Mouse (Mus musculus) spleen, embryonic (tissue): ENCODE measurements around the gene Xylb.

Experiments
- CTCF ChIA-PET: fragments of 350-600 bp; sonication (Branson Sonifier 250); formaldehyde crosslinking; loops from one replicate; lab custom pipeline; 2022; lab: Charles Lee

Xylb gene

DNA sequence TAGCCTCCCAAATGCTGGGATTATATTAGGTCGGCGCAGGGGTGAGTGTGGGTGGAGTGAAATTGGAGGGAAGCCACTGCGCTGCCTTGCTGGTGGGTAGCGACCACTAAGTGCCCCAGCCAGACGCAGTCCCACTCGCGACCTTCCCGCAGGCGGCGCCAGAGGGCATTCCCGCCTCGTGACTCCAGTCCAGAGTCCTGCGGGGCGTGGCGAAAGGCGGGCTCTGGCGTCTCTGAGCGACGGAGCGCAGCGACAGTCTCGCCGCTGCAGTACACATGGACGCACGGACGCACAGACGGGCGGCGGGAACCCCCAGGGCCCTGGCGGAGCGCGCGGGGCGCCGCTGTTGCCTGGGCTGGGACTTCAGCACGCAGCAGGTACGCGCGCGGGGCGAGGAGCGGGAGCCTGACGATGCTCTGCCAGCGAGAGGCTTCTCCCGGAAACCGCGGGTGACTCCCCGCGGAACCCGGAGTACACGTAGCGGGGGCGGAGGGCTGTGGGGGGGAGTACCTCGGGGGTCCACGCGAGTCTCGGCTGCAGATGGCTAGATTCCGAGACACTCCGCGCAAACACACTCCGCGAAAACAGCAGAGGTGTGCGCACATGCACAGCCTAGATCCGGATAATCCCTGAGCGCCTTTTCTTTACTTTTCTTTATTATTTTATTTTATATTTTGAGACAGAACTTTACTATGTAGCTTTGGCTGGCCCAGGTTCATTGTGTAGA, at the start of gene Xylb:
Gene Xylb (plus strand): TSS at position 51 of the 727 bp plus-strand sequence.
- CTCF ChIA-PET: no interaction called here

DNA sequence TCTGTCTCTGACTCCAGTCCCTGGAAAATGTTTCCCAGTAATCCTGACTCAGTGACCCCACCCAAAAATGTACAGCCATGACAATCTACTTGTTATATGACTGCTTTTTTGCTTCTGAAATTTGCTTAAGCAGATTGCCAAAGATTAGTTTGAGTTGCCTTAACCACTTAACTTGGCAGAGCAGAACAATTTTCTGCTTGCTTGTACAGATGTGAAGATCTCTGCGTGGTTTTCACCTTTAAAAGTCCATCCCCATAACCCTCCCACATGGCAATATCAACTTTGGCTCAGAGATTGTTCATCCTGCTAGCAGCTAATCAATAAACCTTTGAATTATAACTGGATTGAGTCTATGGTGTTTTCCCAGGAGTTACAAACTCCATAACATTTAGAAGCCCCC, 48.1 kb upstream of the Xylb start:
- CTCF ChIA-PET: no interaction called here

DNA sequence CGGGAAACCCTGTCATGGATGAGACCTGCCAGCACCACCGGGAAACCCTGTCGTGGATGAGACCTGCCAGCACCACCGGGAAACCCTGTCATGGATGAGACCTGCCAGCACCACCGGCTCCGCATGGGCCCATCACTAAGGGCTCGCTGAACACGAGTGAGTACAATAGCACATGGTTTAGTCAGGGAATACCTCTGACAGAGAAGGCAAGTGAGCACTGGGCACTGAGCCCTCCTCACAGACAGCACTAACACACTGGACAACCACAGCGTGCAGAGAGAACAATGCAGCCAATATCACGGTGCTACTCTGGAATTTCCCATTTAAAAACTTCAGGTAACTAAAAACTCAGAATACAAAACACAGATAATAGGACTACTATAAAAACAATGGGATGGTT, 44.1 kb upstream of the Xylb start:
- CTCF ChIA-PET: no interaction called here

DNA sequence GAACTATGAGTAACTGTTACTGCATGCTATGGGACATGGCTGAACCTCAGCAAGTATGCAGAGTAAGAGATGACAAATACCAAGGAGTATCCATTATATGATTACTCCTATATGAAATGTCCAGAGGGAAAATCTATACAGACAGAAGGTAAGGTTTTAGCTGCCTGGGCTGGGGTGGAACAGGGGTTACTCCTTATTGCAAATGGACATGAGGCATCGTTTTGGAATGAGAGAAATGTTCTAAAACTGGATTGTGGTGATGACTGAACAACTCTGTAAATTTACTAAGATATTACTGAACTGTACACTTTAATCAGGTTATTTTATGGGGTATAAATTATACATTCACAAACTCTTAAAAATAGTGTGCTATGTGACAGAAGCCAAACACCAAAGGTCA, 38.3 kb upstream of the Xylb start:
- CTCF ChIA-PET: no interaction called here

DNA sequence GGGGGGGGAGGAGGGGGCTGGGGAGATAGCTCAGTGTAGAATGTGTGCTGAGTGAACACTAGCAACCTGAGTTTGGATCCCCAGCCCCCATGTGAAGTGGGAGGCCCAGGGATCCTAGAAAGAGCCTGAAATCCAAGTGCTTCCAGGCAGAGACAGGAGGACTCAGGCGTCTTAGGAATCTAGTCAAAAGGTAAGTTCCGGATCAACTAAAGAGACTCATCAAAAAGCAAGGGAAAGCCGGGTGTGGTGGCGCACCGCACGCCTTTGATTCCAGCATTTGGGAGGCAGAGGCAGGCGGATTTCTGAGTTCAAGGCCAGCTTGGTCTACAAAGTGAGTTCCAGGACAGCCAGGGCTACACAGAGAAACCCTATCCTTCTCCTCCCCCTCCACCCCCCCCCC, 36.7 kb upstream of the Xylb start:
- CTCF ChIA-PET: interaction anchor here (0.5 to 0.6 kb wide), 2 partner anchors 31 to 52 kb away, joined by 3 read pairs; no protein-coding TSS in a partner anchor

DNA sequence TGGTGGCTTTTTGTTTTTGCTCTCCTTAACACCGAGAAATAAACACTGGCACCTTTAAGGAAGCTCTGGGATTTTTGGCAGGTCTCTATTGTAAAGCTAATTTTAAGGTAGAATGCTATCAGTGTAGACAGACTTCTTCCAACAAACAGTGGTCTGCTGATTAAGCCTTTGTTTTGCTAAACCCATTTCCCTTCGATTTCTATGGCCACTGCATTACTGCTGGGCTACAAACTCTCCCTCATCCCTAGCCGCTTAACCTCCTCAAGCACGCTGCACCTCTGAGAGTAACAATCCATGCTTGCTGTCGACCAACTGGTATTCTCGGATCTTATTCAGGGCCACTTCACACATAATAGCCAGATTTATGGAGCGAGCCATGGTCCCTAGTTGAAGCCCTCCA, 36.2 kb upstream of the Xylb start:
- CTCF ChIA-PET: interaction anchor here (0.5 to 0.6 kb wide), 2 partner anchors 31 to 52 kb away, joined by 3 read pairs; no protein-coding TSS in a partner anchor

DNA sequence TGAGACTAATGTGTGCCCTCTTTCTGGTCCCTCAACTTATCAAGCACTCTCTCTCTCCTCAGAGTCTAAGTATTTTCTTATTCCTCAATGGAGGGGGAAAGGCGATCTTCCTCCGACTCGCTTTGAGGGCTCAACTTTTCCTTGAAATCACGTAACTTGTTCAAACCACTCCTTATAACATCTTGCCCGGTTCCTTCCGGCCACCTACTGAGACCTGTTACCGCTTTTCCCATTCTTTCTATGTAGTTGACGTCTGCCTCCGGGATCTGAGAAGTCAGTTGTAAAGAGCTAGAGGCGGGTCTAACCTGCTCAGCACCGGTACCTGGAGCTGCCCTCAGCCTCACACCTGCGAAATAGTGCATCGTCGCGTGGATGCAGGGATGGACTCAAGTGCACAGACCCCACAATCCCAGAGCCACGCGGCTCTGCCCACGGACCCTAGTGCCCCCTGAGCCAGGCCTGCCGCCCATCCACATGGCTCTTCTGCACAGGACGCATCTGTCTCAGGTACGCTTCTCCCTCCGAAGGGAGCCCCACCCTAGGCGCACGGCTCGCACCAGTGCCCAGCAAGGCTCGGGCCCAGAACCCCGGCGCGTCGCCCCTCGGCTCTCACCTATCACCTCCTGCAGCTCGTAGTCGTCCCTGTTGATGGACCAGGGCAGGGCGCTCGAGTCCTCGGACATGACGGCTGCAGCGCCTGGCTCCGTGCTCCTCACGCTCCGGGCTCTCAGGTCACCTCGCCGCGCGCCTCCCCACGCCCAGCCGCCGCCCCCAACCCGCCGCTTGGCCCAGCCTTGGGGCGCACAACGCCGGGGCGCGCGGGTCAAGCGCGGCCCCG, 35.6 kb upstream of the Xylb start:
- CTCF ChIA-PET: no interaction called here

DNA sequence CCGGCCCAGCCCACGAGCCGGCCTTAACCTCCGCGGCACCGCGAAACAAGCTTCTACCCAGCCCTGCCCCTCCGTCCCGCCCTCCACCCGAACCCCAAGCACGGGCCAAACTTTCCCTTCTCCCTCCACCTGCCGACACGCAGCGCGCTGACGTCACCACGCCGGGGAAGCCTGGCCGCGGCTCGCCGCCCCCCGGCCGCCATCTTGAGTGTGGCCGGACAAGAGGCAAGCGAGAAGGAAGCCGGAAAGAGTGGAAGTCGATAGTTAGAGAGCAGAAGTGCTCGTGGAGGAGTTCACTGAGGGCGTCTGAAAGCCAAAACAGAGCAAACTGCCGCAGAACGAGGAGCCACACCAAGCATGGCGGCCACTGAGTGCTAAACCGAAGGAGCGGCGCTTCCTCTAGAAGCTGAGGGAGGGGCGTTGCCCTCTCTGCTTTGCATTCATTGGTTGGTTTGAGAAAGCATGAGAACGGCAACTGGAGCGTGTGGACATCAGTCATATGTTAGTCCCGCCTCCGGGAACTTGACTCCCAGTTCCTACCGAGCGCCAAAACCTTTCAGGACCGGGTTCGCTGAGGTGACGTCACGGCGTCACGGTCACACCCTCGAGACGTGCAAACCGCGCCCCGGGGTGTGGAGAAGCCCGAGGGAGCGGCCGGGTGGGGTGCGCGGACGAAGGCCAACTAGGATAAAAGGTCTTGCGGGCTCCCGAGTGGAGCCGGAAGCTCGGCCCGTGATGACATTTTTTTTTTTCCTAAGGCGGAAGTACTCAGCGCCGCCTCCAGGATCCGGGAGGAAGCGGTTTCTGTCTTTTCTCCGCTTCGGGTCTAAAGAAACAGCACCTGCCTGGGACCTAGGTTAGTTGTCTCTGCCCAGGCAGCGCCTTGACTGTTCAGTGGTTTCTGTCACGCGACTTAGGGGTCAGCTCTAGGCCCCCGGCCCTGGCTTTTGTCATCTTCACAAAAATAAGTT, 34.6 kb upstream of the Xylb start, which contains the start of gene Oxsr1:
Gene Oxsr1 (minus strand): TSS at position 139 of the 971 bp plus-strand sequence.
- CTCF ChIA-PET: interaction anchor here (0.6 kb wide), 1 partner anchor 767 kb away, joined by 3 read pairs; no protein-coding TSS in a partner anchor

DNA sequence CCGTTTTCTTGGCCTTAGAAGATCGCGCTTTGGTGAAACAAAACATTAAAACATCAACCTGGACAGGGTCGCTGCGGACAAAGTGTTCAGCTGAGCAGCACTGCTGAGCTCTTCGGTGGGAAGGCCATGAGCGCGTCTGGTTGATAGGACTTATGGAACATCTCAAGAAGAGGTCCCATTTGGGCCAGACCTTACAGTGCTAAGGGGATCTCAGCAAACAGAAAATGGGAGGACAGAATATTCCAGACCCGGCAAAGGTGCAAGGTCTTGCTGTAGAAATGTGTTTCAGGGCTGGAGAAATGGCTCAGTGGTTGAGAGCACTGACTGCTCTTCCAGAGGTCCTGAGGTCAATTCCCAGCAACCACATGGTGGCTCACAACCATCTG, 33.9 kb upstream of the Xylb start:
- CTCF ChIA-PET: interaction anchor here (0.6 kb wide), 1 partner anchor 767 kb away, joined by 3 read pairs; no protein-coding TSS in a partner anchor

DNA sequence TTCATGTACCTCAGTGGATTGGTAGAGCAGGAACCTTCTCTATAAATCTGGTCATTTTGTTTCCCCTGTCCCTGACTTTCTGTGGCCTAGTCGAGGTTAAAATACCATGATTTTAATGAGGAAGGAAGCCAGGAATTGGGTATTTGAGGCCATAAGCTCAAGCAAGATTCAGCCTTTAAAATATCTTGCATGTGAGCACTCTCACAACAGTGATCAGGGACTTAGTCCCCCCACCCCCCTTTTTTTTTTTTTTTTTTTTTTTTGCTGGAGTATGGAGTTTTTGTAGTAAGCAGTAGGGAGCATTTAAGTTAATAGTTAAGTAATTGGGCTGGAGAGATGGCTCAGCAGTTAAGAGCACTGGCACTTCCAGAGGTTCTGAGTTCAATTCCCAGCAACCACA, 33.1 kb upstream of the Xylb start:
- CTCF ChIA-PET: interaction anchor here (0.7 to 1.1 kb wide), 2 partner anchors 15 to 1262 kb away, joined by 3 to 11 read pairs; partner anchors contain the start of gene Acaa1a

DNA sequence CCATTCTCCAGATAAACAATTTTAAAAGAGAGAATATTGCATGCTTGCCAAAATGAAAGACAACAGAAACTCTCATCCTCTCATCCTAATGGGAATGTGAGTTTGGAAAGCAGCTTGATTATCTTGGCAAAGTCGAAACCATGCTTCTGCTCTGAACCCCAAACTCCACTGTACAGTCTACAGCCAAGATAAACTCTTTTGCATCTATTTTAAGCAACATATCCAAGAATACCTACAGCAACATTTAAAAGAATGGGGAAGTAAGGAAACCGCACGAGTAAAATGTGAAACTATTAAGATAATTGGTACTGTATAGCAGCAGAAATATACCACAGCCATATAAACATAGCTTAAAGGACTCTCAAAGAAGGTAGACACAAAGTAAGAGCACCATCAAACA, 28.7 kb upstream of the Xylb start:
- CTCF ChIA-PET: no interaction called here

DNA sequence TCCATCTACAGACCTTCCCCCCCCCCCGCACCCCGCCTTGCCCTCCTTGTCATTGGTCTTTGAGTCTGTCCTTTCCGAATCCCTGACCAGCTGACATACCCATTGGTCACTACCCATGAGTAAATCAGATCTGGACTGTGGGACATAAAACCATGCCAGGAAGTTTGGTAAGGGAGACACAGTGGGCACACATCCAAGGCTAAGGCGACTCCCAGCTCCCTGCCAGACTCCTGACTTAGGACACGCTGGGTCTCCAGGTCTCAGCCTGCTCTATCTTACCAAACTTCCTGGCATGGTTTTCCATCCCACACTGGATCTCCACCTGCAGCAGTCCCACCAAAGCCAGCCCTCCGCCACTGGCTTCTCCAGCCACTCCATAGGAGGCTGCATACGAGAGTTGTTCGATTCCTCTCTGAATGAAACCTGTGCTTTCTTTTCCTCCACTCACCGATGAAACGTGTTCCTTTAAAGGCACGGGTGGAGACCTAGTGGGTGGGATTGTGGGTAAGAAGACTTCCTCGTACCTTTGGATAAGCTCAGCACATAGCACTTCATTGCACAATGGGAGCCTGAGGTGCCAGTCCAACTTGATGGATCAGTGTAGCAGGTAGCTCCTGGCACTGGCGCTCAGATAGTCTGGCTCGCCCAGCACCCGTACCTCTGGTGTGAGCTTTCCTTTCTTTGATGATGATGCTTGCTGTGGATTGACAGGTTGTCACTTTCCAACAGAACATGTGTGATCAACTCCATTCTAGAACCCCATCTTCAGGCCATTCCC, 26.8 kb upstream of the Xylb start:
- CTCF ChIA-PET: interaction anchor here (1.4 kb wide), 1 partner anchor 10 kb away, joined by 5 read pairs; the partner anchor contains the start of gene Acaa1a

DNA sequence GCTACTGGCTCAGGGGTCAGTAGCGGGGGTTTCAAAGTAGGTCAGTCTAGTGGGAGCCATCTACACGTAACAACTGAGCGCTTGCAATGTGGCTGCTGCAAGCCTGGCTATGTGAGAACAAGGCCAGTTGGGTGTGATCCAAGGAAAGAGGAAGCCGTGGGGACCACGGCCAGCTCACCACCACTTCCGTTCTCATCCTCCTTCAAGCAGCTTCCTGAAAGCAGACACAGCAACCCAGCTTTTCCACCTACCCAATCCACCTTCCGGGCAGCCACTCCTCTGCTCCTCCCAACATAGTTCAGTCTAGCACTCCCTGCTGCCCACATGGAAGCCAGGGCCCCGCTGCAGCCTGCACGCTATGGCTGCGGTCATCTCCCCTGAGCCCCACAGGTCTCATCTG, 22.9 kb upstream of the Xylb start:
- CTCF ChIA-PET: no interaction called here

DNA sequence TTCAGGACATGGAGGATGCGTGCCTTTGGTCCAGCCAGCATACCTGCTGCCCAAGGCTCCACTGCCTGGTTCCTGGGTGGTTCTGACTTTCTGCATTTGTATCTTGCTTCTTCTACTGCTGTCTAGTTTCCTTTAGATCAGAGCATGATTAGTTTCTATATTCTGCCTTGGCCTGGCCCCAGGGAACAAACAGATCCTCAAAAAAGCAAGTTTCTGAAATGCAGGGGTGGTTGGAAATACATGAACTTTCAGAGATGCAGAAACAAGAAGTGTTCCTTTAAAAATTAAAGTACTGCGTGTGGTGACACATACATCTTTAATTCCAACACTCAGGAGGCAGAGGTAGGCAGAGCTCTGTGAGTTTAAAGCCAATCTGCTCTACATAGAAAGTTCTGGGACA, 22.3 kb upstream of the Xylb start:
- CTCF ChIA-PET: no interaction called here

DNA sequence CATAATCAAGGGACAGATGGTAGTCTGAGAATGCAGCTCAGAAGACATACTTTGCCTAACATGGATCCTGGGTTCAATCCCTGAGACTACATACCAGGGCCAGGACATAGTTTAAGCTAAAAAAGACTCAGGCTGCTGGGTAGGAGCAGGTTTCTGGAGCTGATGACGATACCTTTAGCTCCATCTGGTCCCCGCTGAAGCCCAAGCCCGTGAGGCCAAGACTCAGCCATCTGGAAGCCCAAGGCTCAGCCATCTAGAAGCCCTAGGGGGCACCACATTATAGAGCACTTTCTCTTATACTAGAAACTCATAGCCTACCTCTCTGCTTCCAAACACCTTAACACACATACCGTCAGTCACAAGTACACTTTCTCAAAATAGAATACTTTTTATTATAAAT, 21.6 kb upstream of the Xylb start:
- CTCF ChIA-PET: no interaction called here

DNA sequence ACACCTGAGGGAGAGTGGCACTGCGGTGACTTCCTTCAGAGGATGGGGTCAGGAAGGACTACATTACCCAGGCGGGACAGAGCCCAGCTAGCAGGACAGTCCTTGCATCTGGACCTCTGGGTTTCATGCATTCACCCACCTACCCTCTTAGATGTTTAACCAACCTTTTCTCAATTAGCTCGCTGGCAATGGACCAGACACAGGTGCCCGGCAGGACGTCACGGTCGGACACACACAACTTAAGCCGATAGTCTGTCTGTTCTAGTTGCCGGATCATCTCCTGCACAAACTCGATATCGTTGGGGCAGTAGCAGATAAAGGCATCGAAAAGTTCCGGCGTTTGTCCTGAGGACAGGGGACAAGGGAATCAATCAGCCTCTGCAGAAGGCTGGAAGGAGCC, 19.3 kb upstream of the Xylb start:
- CTCF ChIA-PET: no interaction called here

DNA sequence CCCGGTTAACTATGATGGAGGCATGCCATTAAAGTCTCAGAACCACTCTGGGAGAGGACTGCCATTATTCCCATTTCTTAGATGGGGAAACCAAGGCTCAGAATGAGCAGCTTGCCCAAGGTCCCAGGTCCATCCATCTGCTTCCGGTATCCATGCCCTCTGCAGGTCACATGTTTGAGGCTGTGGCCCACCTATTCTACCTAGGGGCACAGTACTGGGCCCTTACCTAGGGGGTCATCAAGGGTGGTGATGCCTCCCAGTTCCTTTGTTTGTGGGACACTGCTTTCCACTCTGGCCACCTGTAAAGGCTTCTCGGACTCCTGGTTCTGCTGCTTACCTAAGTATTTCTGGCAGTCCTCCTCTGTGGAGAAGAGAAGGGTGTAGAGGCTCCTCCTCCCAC, 18.8 kb upstream of the Xylb start:
- CTCF ChIA-PET: no interaction called here

DNA sequence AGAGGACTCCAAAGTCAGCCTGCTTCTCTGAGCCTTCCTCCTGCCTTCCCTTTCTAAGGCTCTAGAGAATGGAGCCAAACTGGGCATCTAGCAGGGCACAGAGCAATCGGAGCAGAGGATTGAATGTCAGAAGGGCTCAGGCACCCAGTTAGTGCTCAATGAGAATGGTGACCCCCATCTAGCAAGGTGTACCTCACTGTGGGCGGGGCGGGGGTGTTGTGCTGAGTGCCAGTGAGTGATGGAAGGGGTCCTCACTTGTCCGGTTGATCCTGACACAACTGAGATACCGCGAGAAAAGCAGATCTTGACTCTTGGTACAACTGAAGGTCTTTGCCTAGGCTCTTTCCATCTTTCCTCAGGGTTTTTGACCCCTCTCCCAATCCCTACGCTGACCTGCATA, 18.1 kb upstream of the Xylb start:
- CTCF ChIA-PET: interaction anchor here (0.6 to 1.3 kb wide), 2 partner anchors 9 to 15 kb away, joined by 3 to 5 read pairs; no protein-coding TSS in a partner anchor

DNA sequence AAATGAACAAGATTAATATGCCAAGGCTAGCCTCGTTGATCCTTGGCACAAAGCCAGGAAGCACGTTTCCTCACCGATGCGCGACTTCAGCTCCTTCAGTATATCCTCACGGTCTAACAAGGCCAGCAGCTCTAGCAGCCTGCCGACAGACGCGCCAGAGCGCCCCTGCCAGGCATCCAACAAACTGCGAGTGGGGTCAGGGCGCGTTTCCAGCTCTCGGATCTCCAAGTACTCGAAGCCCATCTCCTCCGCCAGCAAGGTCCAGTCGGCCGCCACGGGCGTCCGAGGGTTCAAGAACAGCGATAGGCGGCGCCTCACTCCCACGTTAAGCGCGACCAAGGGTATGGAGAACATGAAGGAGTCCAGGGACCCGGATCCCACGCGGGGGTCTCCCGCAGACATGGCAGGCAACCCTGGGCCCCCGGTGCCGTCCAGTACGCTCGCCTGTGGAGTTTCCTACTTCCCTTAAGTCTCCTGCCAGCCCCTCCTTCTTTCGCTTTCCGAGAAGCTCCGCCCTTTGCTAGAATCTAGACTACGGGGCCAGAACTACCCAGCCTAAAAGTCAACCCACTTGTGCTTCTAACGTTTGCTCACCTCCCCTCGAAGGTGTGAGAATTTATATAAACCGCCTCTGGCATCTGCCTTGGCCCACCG, 17.5 kb upstream of the Xylb start, which contains the start of gene Acaa1a:
Gene Acaa1a (plus strand): TSS at position 119 of the 654 bp plus-strand sequence.
- CTCF ChIA-PET: interaction anchor here (0.6 to 1.3 kb wide), 2 partner anchors 10 to 15 kb away, joined by 3 to 5 read pairs; no protein-coding TSS in a partner anchor

DNA sequence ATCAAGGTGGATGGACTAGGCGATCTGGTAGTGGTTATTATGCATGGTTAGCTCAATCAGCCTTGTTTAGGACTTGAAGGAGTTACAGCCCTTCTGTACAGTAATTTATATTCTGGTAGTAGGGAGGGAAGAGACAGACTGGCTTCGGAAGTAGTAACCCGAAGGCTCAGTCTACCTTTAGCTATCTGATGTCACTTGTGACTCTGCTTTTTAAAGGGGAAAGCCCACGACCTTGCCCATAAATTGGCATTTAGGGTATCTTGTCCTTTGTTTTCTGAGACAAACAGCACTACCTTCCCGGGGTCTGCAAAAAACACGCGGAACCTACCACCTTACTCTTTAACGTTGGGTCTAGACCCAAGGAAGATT, 17.0 kb upstream of the Xylb start:
- CTCF ChIA-PET: interaction anchor here (1.3 kb wide), 1 partner anchor 11 kb away, joined by 5 read pairs; no protein-coding TSS in a partner anchor
